Mouse (Mus musculus): ENCODE results near the gene Dnah5. TPM values are rescaled to one million over a fixed set of nuclear protein-coding genes. Genes with fewer than 3 reads are reported as not detected.

Gene Dnah5
- polyA plus RNA-seq (2017; shearing (Covaris generic)) = not detected

GRCm38 (mm10) chr15:28203111-28204075 lies at the start of gene Dnah5:
TSS of gene Dnah5 (plus strand) at chr15:28203752.

Other genes with a start within 250 kb of the Dnah5 start
- gene Trio, start 177.9 kb upstream of the Dnah5 start, polyA plus RNA-seq (2017; shearing (Covaris generic)) = 4.3 TPM